Comparison of ENCODE assay signal across 8 mouse cellular contexts in genomic region chr2:60283751-60284466, GRCm38 (mm10). TPM values are rescaled to one million over a fixed set of nuclear protein-coding genes. Genes with fewer than 3 reads are reported as not detected.
DNase-seq lines count a peak whose midpoint lies in the region; ATAC-seq and TF ChIP-seq lines count a peak whose summit lies in the region.

No protein-coding gene starts in this region.

- H3ac ChIP-seq in myocyte (ENCODE audit: control insufficient read depth, insufficient read length): no peak overlapping the region

- 2% methylated on average over 42 of the region's 42 CpGs for WGBS in forebrain, embryonic 15.5 days
- WGBS in liver, embryonic 13.5 days (ENCODE audit: insufficient replicate concordance): under 1% methylated on average over 42 of the region's 42 CpGs
- WGBS in stomach, embryonic 14.5 days: under 1% methylated on average over 42 of the region's 42 CpGs

- H3K4me1 ChIP-seq in forebrain, embryonic 15.5 days: peaks cover 17% of the 10 kb centered on the region
- peaks cover 10% of the 10 kb centered on the region for H3K4me1 ChIP-seq in liver, embryonic 13.5 days (replicated peaks)
- H3K4me1 ChIP-seq in stomach, embryonic 14.5 days (ENCODE audit: control insufficient read depth, insufficient read depth, low read length): no peaks in the 10 kb centered on the region

- 0 out of 2 replicates have a peak, but pooled peaks have one; percentile 41 for ATAC-seq in cerebellum, adult (ENCODE audit: insufficient number of reproducible peaks, low FRiP score, low TSS enrichment)
- peak; percentile 96 for ATAC-seq in forebrain, embryonic 15.5 days (replicated peaks)
- ATAC-seq in liver, embryonic 13.5 days (ENCODE audit: low read depth): peak; percentile 69
- ATAC-seq in stomach, embryonic 14.5 days (ENCODE audit: insufficient number of reproducible peaks, insufficient read depth, low FRiP score, low read depth): peak; percentile 80; the same call in 1 of the 2 replicates

- H3K27ac ChIP-seq in forebrain, embryonic 15.5 days (replicated peaks): no peak overlapping the region
- H3K27ac ChIP-seq in liver, embryonic 13.5 days: peak overlapping the region; percentile 68
- H3K27ac ChIP-seq in stomach, embryonic 14.5 days (ENCODE audit: low read length): peak overlapping the region; percentile 56

- H3K4me2 ChIP-seq in forebrain, embryonic 15.5 days (replicated peaks): peak overlapping the region; percentile 98
- peak overlapping the region; percentile 61 for H3K4me2 ChIP-seq in liver, embryonic 13.5 days
- H3K4me2 ChIP-seq in myocyte (ENCODE audit: low read depth): peak overlapping the region; percentile 15
- peak overlapping the region; percentile 78 for H3K4me2 ChIP-seq in stomach, embryonic 14.5 days (replicated peaks; ENCODE audit: low read depth, low read length)

- H3K4me3 ChIP-seq in forebrain, embryonic 15.5 days: peak overlapping the region; percentile 51
- peak overlapping the region; percentile 53 for H3K4me3 ChIP-seq in liver, embryonic 13.5 days (replicated peaks)
- no peak overlapping the region for H3K4me3 ChIP-seq in myocyte
- peak overlapping the region; percentile 47 for H3K4me3 ChIP-seq in stomach, embryonic 14.5 days (ENCODE audit: low read depth, low read length)

- intact Hi-C loops in heart, postnatal 10 days (cut with DNase I): no loop called here

- no peaks in the 10 kb centered on the region for H3K9me3 ChIP-seq in forebrain, embryonic 15.5 days
- 0 out of 2 replicates have a peak, but pooled peaks cover 5% of the 10 kb centered on the region for H3K9me3 ChIP-seq in liver, embryonic 13.5 days (replicated peaks)
- 0 out of 2 replicates have a peak, but pooled peaks cover 2% of the 10 kb centered on the region for H3K9me3 ChIP-seq in stomach, embryonic 14.5 days (ENCODE audit: control insufficient read depth, low read depth, low read length)

- DNase-seq in CD4-positive, CD25-positive, alpha-beta regulatory T cell, adult 2 months (ENCODE audit: low read depth, low spot score): peak; percentile 48
- DNase-seq in heart, postnatal 10 days: peak; percentile 74 to 77
- DNase-seq in kidney, postnatal 36 days: peak; percentile 78 to 88
- DNase-seq in liver, embryonic 13.5 days: no peak

- H3K9ac ChIP-seq in forebrain, embryonic 15.5 days (replicated peaks): peak overlapping the region; percentile 53
- peak overlapping the region; percentile 57 for H3K9ac ChIP-seq in liver, embryonic 13.5 days
- H3K9ac ChIP-seq in stomach, embryonic 14.5 days (replicated peaks; ENCODE audit: low read depth, low read length): peak overlapping the region; percentile 32

- H3K36me3 ChIP-seq in forebrain, embryonic 15.5 days: no peaks in the 10 kb centered on the region
- no peaks in the 10 kb centered on the region for H3K36me3 ChIP-seq in liver, embryonic 13.5 days
- H3K36me3 ChIP-seq in myocyte (ENCODE audit: control insufficient read depth, insufficient read depth): no peaks in the 10 kb centered on the region
- no peaks in the 10 kb centered on the region for H3K36me3 ChIP-seq in stomach, embryonic 14.5 days (ENCODE audit: control insufficient read depth, insufficient read depth, low read length)

- peak; percentile 46 for TF ChIP-seq POLR2A in myocyte (IDR thresholded peaks at IDR 0.05; ENCODE audit: insufficient read length, low read depth)

- 0 out of 2 replicates have a peak, but pooled peaks cover 5% of the 10 kb centered on the region for H3K27me3 ChIP-seq in forebrain, embryonic 15.5 days
- peaks cover 26% of the 10 kb centered on the region for H3K27me3 ChIP-seq in liver, embryonic 13.5 days
- H3K27me3 ChIP-seq in myocyte (ENCODE audit: control insufficient read depth, insufficient read depth, insufficient read length): peaks cover 8% of the 10 kb centered on the region
- H3K27me3 ChIP-seq in stomach, embryonic 14.5 days (ENCODE audit: control insufficient read depth, insufficient read depth, low read length): no peaks in the 10 kb centered on the region

- H3K79me2 ChIP-seq in myocyte (ENCODE audit: control insufficient read depth, insufficient read depth): no peaks in the 10 kb centered on the region

TF ChIP-seq in myocyte, 11 proteins besides CTCF, POLR2A, EP300 and RAD21:
- TF ChIP-seq POLR2AphosphoS2 (IDR thresholded peaks at IDR 0.05; ENCODE audit: insufficient read length, low read depth): no peak
- no peak for TF ChIP-seq USF1 (IDR thresholded peaks at IDR 0.05; ENCODE audit: low read depth)
- no peak for TF ChIP-seq MYOD1 (IDR thresholded peaks at IDR 0.05; ENCODE audit: control insufficient read depth in 1 of 3, insufficient read length in 2 of 3, low read depth in 2 of 3)
- no peak for TF ChIP-seq TCF12 (IDR thresholded peaks at IDR 0.05; ENCODE audit: insufficient read depth, poor library complexity, severe bottlenecking)
- no peak for TF ChIP-seq MAX (IDR thresholded peaks at IDR 0.05; ENCODE audit: low read depth)
- peak; percentile 2 for TF ChIP-seq REST (IDR thresholded peaks at IDR 0.05; ENCODE audit: insufficient read depth, insufficient read length)
- TF ChIP-seq SRF (IDR thresholded peaks at IDR 0.05; ENCODE audit: control insufficient read depth, insufficient read length, low read depth): no peak
- TF ChIP-seq CEBPB (IDR thresholded peaks at IDR 0.05; ENCODE audit: insufficient read depth, poor library complexity, severe bottlenecking): no peak

RNA-seq across cellular contexts. Expression of gene Cd302, which starts 0.4 kb away (rescaled TPM):
- 9.2 and 10.3 TPM in 2 replicates for polyA plus RNA-seq in forebrain, embryonic 15.5 days (2015; fragmentation: Nextera tagmentation; extraction: Ambion mirVana)
- 10 to 100 TPM; 12.3 to 12.8 TPM for total RNA-seq in heart, postnatal 10 days (2021)
- 55.3 and 63.3 TPM in 2 replicates for polyA plus RNA-seq in liver, embryonic 13.5 days (2015; fragmentation: Nextera tagmentation; extraction: Ambion mirVana)
- 1.2 TPM for polyA plus RNA-seq in myocyte (2012; fragmentation: generic; extraction: Trizol)
- polyA plus RNA-seq in stomach, embryonic 14.5 days (2014; fragmentation: Nextera tagmentation; extraction: Ambion mirVana): 41.4 and 47.5 TPM in 2 replicates

Comparison
In these comparisons a context has a peak if more than half of its experiments do, and no peak if none do; other contexts are left out.
1. ATAC-seq: peak in every context shown above with its lines; median percentile 96 in forebrain, embryonic 15.5 days; 80 in stomach, embryonic 14.5 days; 69 in liver, embryonic 13.5 days; 41 in cerebellum, adult.
2. H3K4me2 ChIP-seq: peak in every context shown above with its lines; median percentile 98 in forebrain, embryonic 15.5 days; 78 in stomach, embryonic 14.5 days; 61 in liver, embryonic 13.5 days; 15 in myocyte.